Mouse (Mus musculus): ENCODE data around the gene Asb17.

- no peak for TF ChIP-seq CTCF (IDR thresholded peaks at IDR 0.05)
- no peak for TF ChIP-seq EP300 (IDR thresholded peaks at IDR 0.05)
These were observed 46.4 kb upstream of the Asb17 start for GRCm38 (mm10) chr3:153797574-153797973.

Measured in lung, postnatal 0 days (tissue).